Mouse (Mus musculus): Measurements from ENCODE around the gene Nsd2.
A peak's percentile ranks its signal among the peaks of the same experiment; 100 is the strongest.
"Not testable (repeated sequence)": the region's sequence is repeated elsewhere in the genome, so short reads cannot be mapped to it uniquely, and the experiment has no call there.

Nsd2 gene

GRCm38 (mm10) chr5:33934877-33935276 is 114.4 kb downstream of the Nsd2 start:
- no peak for DNase-seq

GRCm38 (mm10) chr5:33935700-33936111 is 115.2 kb downstream of the Nsd2 start:
- DNase-seq, result no peak

GRCm38 (mm10) chr5:33936120-33936707 is 115.7 kb downstream of the Nsd2 start, which contains the start of gene Nelfa:
Gene Nelfa (minus strand): TSS chr5:33936413.
- DNase-seq, result peak; percentile 99

GRCm38 (mm10) chr5:33937230-33937629 is 116.7 kb downstream of the Nsd2 start:
- DNase-seq, result no peak

GRCm38 (mm10) chr5:33938448-33938847 is 117.9 kb downstream of the Nsd2 start:
- DNase-seq, result no peak

- DNase-seq, result not testable (repeated sequence)
These were observed 126.5 kb downstream of the Nsd2 start for GRCm38 (mm10) chr5:33947035-33947434.

Data from right cerebral cortex, postnatal 14 days (tissue).